Mouse (Mus musculus): ENCODE measurements around the gene Rab2b.

Gene Rab2b

GRCm38 (mm10) chr14:52277210-52277609, 2.1 kb downstream of the Rab2b start:
- DNase-seq (ENCODE audit: low spot score): no peak

- no peak for DNase-seq (ENCODE audit: low spot score)
Observed at GRCm38 (mm10) chr14:52272781-52273180, 6.6 kb downstream of the Rab2b start.

- peak; percentile 92 for DNase-seq (ENCODE audit: low spot score)
Observed at GRCm38 (mm10) chr14:52257484-52258213, 21.7 kb downstream of the Rab2b start, which contains the start of gene Chd8. TSS of gene Chd8 (minus strand) at chr14:52257780.

GRCm38 (mm10) chr14:52256311-52257175, 22.8 kb downstream of the Rab2b start:
- DNase-seq (ENCODE audit: low spot score): peak; percentile 15

- DNase-seq (ENCODE audit: low spot score): no peak
Observed at GRCm38 (mm10) chr14:52246129-52246528, 33.2 kb downstream of the Rab2b start.

GRCm38 (mm10) chr14:52244690-52245042, 34.7 kb downstream of the Rab2b start:
- DNase-seq (ENCODE audit: low spot score): no peak

GRCm38 (mm10) chr14:52244041-52244689, 35.2 kb downstream of the Rab2b start:
- DNase-seq (ENCODE audit: low spot score): peak; percentile 99

GRCm38 (mm10) chr14:52236216-52236615, 43.1 kb downstream of the Rab2b start:
- DNase-seq (ENCODE audit: low spot score): no peak

- DNase-seq (ENCODE audit: low spot score): no peak
Observed at GRCm38 (mm10) chr14:52235165-52235564, 44.2 kb downstream of the Rab2b start.

GRCm38 (mm10) chr14:52232249-52232648, 47.1 kb downstream of the Rab2b start:
- DNase-seq (ENCODE audit: low spot score): no peak

- no peak for DNase-seq (ENCODE audit: low spot score)
Observed at GRCm38 (mm10) chr14:52225972-52226371, 53.4 kb downstream of the Rab2b start.

- no peak for DNase-seq (ENCODE audit: low spot score)
Observed at GRCm38 (mm10) chr14:52217261-52217660, 62.1 kb downstream of the Rab2b start.
